Mouse (Mus musculus): ENCODE results near the gene Ppm1h. TPM values are rescaled to one million over a fixed set of nuclear protein-coding genes. Genes with fewer than 3 reads are reported as not detected.

Ppm1h gene
- total and polyA plus RNA-seq, 3 experiments: 6.9 to 14.9 TPM; not detected in 1

GRCm38 (mm10) chr10:122754967-122755366, 76.4 kb downstream of the Ppm1h start:
- H3K27ac ChIP-seq (ENCODE audit: control insufficient read depth, low read depth, low read length): no peak overlapping the region
- no peak overlapping the region for H3K4me3 ChIP-seq (ENCODE audit: control insufficient read depth in 1 of 2, insufficient read depth in 1 of 2, low read depth in 2 of 2, low read length in 2 of 2)
- H3K4me1 ChIP-seq (ENCODE audit: control insufficient read depth in 1 of 2, insufficient read depth in 2 of 2, low read length in 2 of 2): no peaks in the 10 kb centered on the region
- no peaks in the 10 kb centered on the region for H3K36me3 ChIP-seq (ENCODE audit: control insufficient read depth in 1 of 2, insufficient read depth in 2 of 2, low read length in 2 of 2)
- H3K9me3 ChIP-seq (replicated peaks; ENCODE audit: insufficient read depth, low read length): no peaks in the 10 kb centered on the region
- DNase-seq (ENCODE audit: low read depth, low spot score): no peak
- H3K79me2 ChIP-seq (ENCODE audit: control insufficient read depth, insufficient read depth, low read length, poor library complexity): no peaks in the 10 kb centered on the region
- TF ChIP-seq GATA1 (IDR thresholded peaks at IDR 0.05; ENCODE audit: low read depth, low read length): no peak
- no peak for TF ChIP-seq ETS1 (IDR thresholded peaks at IDR 0.05; ENCODE audit: low read depth, low read length)
- TF ChIP-seq RAD21 (IDR thresholded peaks at IDR 0.05; ENCODE audit: low read depth, low read length): no peak
- no peak for TF ChIP-seq USF1 (IDR thresholded peaks at IDR 0.05; ENCODE audit: low read depth, low read length)
- no peak for TF ChIP-seq POLR2AphosphoS5 (IDR thresholded peaks at IDR 0.05; ENCODE audit: borderline replicate concordance, low read depth, low read length)
- TF ChIP-seq NRF1 (IDR thresholded peaks at IDR 0.05; ENCODE audit: insufficient read depth, low read depth, low read length, poor library complexity, severe bottlenecking): no peak
- TF ChIP-seq HCFC1 (IDR thresholded peaks at IDR 0.05; ENCODE audit: low read depth, low read length): no peak
- TF ChIP-seq NELFE (IDR thresholded peaks at IDR 0.05; ENCODE audit: low read depth, low read length): no peak
- TF ChIP-seq ZMIZ1 (IDR thresholded peaks at IDR 0.05; ENCODE audit: low read depth, low read length): no peak
- no peak overlapping the region for H3K9ac ChIP-seq (ENCODE audit: control insufficient read depth, low read depth, low read length, poor library complexity, severe bottlenecking)
- no peaks in the 10 kb centered on the region; a peak in 1 of 4 replicates for H3K27me3 ChIP-seq (ENCODE audit: control insufficient read depth in 1 of 2, insufficient read depth in 2 of 2, low read length in 2 of 2)

- Histone ChIP-seq H3K4me1 (ENCODE audit: control insufficient read depth in 1 of 2, insufficient read depth in 2 of 2, low read length in 2 of 2) (no peaks in the 10 kb centered on the region), H3K27me3 (ENCODE audit: control insufficient read depth in 1 of 2, insufficient read depth in 2 of 2, low read length in 2 of 2) (no peaks in the 10 kb centered on the region; a peak in 1 of 4 replicates), H3K79me2 (ENCODE audit: control insufficient read depth, insufficient read depth, low read length, poor library complexity) (no peaks in the 10 kb centered on the region), H3K9ac (ENCODE audit: control insufficient read depth, low read depth, low read length, poor library complexity, severe bottlenecking) (no peak overlapping the region), H3K9me3 (replicated peaks; ENCODE audit: insufficient read depth, low read length) (no peaks in the 10 kb centered on the region), H3K36me3 (ENCODE audit: control insufficient read depth in 1 of 2, insufficient read depth in 2 of 2, low read length in 2 of 2) (no peaks in the 10 kb centered on the region), H3K4me3 (ENCODE audit: control insufficient read depth in 1 of 2, insufficient read depth in 1 of 2, low read depth in 2 of 2, low read length in 2 of 2) (no peak overlapping the region), H3K27ac (ENCODE audit: control insufficient read depth, low read depth, low read length) (no peak overlapping the region)
- TF ChIP-seq SIN3A (IDR thresholded peaks at IDR 0.05; ENCODE audit: low read length) (no peak), MYC (IDR thresholded peaks at IDR 0.05; ENCODE audit: low read depth, low read length) (no peak), TAL1 (IDR thresholded peaks at IDR 0.05; ENCODE audit: low read length) (no peak), GATA1 (IDR thresholded peaks at IDR 0.05; ENCODE audit: low read depth, low read length) (no peak), NRF1 (IDR thresholded peaks at IDR 0.05; ENCODE audit: insufficient read depth, low read depth, low read length, poor library complexity, severe bottlenecking) (no peak), MAFK (IDR thresholded peaks at IDR 0.05; ENCODE audit: borderline replicate concordance, low read depth, low read length) (no peak), TCF12 (IDR thresholded peaks at IDR 0.05; ENCODE audit: low read depth, low read length) (no peak), RCOR1 (IDR thresholded peaks at IDR 0.05; ENCODE audit: low read depth, low read length) (no peak), BHLHE40 (IDR thresholded peaks at IDR 0.05; ENCODE audit: borderline replicate concordance, low read depth, low read length) (no peak), SMC3 (IDR thresholded peaks at IDR 0.05; ENCODE audit: low read depth, low read length) (no peak), HCFC1 (IDR thresholded peaks at IDR 0.05; ENCODE audit: low read depth, low read length) (no peak), EP300 (IDR thresholded peaks at IDR 0.05; ENCODE audit: low read depth in 1 of 2, low read length in 2 of 2) (no peak), CHD1 (IDR thresholded peaks at IDR 0.05; ENCODE audit: low read depth, low read length) (no peak), ZNF384 (IDR thresholded peaks at IDR 0.05; ENCODE audit: low read depth, low read length) (no peak)
- DNase-seq (ENCODE audit: low read depth, low spot score): no peak
These were observed 78.4 kb downstream of the Ppm1h start for GRCm38 (mm10) chr10:122756879-122757530.
